Mouse (Mus musculus) erythroblast, adult 5-6 weeks (primary cell): Measurements from ENCODE around the gene Arntl2. TPM values are rescaled to one million over a fixed set of nuclear protein-coding genes. Genes with fewer than 3 reads are reported as not detected.
"Not testable (repeated sequence)": the region's sequence is repeated elsewhere in the genome, so short reads cannot be mapped to it uniquely, and the experiment has no call there.

Experiments
- ATAC-seq: replicated peaks from 2 replicates; pipeline ENCODE4 v1.8.0; 2016; ENCODE audit warnings: moderate number of reproducible peaks, mild to moderate bottlenecking, moderate TSS enrichment, inconsistent platforms; ENCODE audit not compliant: poor library complexity, low FRiP score, severe bottlenecking
- total RNA-seq, 2 experiments: library from RNA; stranded (forward) in 1 of 2; stranded (reverse) in 1 of 2; fragments of 150-400 nt in 1 of 2; fragments of 200-764, 138-1000 nt in 1 of 2; gene quantifications; 2 replicates each; pipeline versions ENCODE4 v1.2.3 to v1.2.4; 2015 to 2017; ENCODE audit warnings: low replicate concordance in 2 of 2

Arntl2 gene
- total RNA-seq, 2 experiments from 2014 or later, result not detected

GRCm38 (mm10) chr6:146844867-146845266 lies 49.0 kb downstream of the Arntl2 start:
- no peak for ATAC-seq

GRCm38 (mm10) chr6:146845347-146845746 lies 49.5 kb downstream of the Arntl2 start:
- ATAC-seq, result no peak

- no peak for ATAC-seq
Observed at GRCm38 (mm10) chr6:146845961-146846750, 50.3 kb downstream of the Arntl2 start.

GRCm38 (mm10) chr6:146847402-146847801 lies 51.5 kb downstream of the Arntl2 start:
- ATAC-seq, result no peak

- no peak for ATAC-seq
Observed at GRCm38 (mm10) chr6:146848281-146848680, 52.4 kb downstream of the Arntl2 start.

- ATAC-seq, result no peak
Observed at GRCm38 (mm10) chr6:146850050-146850449, 54.2 kb downstream of the Arntl2 start, which contains the start of gene Smco2. Gene Smco2, plus strand, starts transcription at chr6:146850104.

- ATAC-seq, result no peak
Observed at GRCm38 (mm10) chr6:146851916-146852315, 56.1 kb downstream of the Arntl2 start.

- ATAC-seq, result no peak
Observed at GRCm38 (mm10) chr6:146852739-146853138, 56.9 kb downstream of the Arntl2 start.

GRCm38 (mm10) chr6:146855185-146855584 lies 59.3 kb downstream of the Arntl2 start:
- ATAC-seq, result peak; percentile 92

GRCm38 (mm10) chr6:146857386-146857785 lies 61.5 kb downstream of the Arntl2 start:
- no peak for ATAC-seq

- no peak for ATAC-seq
Observed at GRCm38 (mm10) chr6:146863154-146863553, 67.3 kb downstream of the Arntl2 start.

GRCm38 (mm10) chr6:146864370-146864769 lies 68.5 kb downstream of the Arntl2 start:
- ATAC-seq, result not testable (repeated sequence)

GRCm38 (mm10) chr6:146865701-146866100 lies 69.8 kb downstream of the Arntl2 start:
- ATAC-seq, result no peak

GRCm38 (mm10) chr6:146871975-146872374 lies 76.1 kb downstream of the Arntl2 start:
- ATAC-seq, result no peak

GRCm38 (mm10) chr6:146874415-146874814 lies 78.6 kb downstream of the Arntl2 start:
- no peak for ATAC-seq

GRCm38 (mm10) chr6:146876820-146877219 lies 81.0 kb downstream of the Arntl2 start:
- ATAC-seq, result no peak

GRCm38 (mm10) chr6:146877425-146878045 lies 81.7 kb downstream of the Arntl2 start:
- no peak for ATAC-seq

GRCm38 (mm10) chr6:146878926-146879325 lies 83.1 kb downstream of the Arntl2 start:
- no peak for ATAC-seq

GRCm38 (mm10) chr6:146879856-146880255 lies 84.0 kb downstream of the Arntl2 start:
- no peak for ATAC-seq

GRCm38 (mm10) chr6:146880296-146880695 lies 84.4 kb downstream of the Arntl2 start:
- ATAC-seq, result no peak
